Mouse (Mus musculus): ENCODE data around the gene Atxn2.

Atxn2 gene

DNA sequence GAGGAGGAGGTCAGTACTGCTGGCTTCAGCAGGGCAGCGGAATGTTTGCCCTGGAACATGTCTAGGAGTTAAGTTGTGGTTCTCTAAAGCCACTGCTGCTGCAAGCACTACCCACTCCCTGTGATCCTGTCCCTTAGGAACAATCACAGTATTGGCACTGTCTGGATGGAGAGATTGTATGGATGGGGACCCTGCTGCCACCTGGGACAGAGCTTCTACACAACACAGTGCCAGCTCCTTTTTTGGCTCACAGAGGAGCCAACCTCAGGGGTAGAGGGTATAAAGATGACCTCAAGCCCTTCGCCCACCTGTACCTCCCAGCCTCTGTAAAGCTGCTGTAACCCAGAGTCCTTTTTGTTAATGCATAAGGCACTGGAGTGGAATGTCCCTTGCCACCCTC, 105.5 kb downstream of the Atxn2 start:
- DNase-seq (ENCODE audit: low spot score): no peak

DNA sequence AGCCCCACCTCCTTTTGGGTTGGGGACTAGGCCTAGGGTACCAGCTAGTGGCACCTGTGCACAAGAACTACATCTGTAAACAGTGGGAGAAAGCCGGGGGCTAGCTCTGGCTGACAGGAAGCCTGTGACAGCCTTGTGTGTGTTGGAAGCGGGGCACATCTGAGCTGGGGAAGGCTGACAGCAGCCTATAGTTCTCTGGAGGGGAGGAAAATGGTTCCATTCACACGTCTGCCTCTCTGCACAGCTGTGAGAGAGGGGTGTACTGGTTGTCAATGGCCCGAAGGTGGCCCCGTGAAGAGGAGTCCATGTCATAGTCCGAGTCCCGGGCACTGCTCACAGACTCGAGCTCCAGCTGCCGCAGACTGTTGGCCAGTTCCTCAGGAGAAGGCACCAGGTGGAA, 106.4 kb downstream of the Atxn2 start:
- no peak for DNase-seq (ENCODE audit: low spot score)

DNA sequence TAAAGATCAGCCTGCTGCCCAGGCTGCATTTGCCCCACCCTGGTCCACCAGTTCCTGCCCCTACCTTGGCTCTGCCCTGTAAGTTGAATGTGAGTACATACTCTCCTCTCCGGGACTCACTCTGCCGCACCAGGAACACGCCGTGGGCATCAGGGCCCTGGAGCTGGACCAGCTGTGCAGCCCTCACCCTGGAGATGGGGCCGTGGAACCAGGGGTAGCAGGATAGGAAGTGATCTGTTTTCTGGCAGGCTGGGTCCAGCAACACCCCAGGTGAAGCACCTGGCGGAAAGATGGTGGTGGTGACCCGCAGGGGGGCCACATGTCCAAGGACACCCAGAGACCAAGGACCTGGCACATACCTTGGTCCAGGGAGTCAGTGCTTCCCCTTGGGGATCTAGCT, 107.3 kb downstream of the Atxn2 start:
- no peak for DNase-seq (ENCODE audit: low spot score)

DNA sequence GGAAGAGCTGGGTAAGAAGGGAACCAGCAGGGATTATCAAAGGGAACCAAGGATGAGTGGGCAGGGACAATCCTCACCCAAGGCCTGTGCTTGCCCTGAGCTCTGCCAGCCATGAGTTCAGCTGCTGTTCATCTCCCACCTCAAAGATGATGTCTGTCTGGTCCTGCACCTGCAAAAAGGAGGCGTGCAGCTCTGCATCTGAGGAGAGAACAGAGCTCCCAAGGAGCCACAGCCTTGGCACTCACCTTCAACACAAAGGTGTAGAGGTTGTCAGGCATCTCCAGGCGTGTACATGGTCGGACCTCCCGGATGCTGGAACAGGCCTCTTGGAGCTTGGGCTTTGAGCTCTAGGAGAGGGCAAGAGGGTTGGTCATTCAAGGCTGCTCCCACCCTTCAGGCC, 107.7 kb downstream of the Atxn2 start:
- no peak for DNase-seq (ENCODE audit: low spot score)

DNA sequence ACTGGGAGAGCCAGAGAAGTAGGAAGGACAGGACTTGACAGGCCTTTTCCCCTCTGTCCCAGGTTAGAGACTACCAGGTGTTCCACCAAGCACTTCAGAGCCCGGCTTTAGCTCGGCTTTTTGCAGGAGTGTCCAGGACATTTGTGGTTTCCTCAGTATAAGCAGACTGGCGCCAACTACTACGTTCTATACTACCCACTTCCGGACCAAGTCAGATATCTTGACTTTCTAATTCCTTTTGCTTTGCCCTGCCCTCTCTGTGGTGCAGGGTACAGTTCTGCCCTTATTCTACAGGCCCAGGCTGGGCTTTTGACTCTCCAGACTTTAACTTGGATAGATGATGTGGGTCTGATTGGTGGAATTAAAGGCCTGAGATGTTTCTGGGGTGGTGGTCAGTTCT, 108.4 kb downstream of the Atxn2 start:
- no peak for DNase-seq (ENCODE audit: low spot score)

DNA sequence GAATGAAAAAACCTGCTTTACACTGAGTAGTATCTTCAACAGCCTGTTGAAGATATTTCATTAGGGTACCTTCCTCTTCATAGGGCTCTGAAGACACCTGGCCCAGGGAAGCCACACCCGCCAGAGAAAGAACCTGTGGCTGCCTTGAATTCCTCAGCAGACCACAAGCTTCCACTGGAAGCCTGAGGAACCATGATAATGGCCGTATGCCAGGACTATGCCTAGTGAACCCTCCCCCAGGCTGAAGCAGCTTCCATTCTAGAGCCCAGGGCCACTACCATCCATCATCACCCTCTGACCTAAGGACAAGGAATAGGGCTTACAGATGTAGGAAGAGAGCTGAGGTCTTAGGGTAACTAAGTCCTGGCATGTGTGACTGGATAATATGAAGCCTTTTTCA, 109.0 kb downstream of the Atxn2 start:
- no peak for DNase-seq (ENCODE audit: low spot score)

DNA sequence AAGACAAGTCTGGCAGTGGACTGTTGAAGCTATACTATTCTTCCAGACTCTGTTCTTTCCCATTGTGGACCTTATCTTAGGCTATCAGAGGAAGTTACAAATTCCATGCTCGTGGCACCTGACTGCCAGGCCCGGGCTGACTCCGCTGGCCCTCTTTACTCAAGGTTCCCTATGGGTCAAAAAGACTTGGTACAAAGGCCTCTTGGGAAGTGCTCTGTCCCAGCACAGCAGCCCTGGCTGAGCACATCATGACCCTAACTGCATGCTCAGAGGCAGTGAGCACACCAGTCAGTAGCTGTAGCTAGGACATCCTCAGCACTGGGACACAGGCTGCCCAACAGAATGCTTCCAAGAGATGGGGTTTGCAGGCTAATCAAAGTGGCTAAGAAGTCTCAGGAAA, 109.5 kb downstream of the Atxn2 start:
- DNase-seq (ENCODE audit: low spot score): no peak

DNA sequence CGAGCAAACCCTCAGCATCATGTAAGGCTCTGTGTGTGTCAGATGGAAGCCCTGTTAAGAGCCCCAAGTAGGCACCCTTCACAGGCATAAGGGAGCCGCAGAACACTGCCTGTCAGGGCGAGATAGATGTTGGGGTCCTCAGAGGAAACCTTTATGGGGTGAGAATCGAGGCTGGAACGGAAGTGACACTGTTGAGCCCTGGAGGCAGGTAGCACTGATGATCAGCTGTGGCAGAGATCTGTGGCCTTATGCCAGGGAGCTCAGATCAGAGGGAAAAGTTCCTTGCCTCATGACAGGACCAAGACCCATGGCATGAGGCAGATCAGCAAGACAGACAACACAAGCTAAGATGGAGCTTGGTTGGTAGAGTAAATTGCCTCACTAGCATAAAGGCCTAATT, 110.0 kb downstream of the Atxn2 start:
- DNase-seq (ENCODE audit: low spot score): no peak

DNA sequence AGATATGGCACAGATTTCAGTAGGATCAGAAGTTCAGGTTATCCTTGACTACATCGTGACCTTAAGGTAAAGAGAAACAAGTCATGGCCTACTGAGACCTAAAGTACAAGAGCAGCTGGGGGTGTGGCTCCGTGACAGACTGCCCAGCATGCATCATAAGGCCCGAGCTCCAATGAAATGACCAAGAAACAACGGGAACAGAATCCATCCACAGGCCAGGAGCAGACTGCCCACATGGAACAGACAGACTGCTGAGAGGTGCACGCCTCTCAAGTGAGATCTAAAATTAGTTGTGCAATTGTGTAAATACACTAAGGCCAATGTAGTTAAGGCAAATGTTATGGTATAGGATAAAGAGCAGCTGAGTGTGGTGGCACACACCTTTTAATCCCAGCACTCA, 110.4 kb downstream of the Atxn2 start:
- no peak for DNase-seq (ENCODE audit: low spot score)

DNA sequence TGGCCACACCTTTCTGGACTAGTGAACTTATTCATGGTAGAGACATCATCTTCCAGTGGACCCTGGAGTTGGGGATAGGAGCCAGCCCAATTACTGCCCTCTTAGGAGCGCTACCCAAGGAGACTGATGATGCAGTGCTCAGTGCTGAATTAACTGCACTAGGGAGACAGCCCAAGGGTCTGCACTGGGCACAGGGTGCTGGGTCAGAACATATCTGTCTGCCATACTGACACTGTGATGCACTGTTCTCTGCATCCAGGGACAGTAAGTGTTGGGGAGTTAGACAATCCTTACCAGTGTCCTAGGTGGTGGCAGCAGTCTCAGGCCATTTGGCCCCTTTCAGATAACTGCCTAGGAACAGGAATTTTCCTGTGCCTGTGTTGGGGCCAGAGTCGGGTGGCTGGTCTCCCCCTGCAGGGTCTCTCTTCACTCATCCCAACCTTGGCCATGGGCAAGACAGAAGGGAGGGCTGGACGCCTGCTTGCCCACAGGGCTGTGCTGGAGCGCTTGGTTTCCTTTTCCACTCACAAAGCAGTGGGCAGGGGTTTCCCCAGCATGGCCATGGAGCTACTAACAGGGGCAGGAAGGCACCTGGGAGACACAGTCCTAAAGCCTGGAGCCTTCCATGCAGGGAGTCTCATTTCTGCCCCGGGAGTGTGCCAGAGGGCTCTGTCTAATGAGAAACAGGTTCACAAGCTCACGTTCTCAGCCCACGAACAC, 111.8 kb downstream of the Atxn2 start:
- peak; percentile 32 for DNase-seq (ENCODE audit: low spot score)

DNA sequence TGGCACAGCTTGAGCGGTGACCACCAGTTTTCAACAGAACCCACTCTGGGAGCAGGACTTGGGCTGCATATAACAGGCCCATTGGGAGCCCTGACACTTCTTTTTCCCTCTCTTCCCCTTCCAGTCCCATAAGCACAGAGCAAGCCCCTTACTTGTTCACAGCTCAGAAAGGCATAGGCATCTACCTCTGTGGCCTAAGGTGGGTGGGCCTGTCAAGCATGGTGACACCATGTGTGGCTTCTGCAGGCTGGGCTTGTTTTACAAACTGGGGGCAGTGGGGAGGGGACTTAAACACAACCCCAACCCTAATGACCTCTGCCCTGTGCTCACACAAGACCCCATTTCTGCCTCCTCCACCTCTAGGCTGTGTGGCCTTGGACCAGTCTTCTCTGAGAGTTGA, 112.5 kb downstream of the Atxn2 start:
- no peak for DNase-seq (ENCODE audit: low spot score)

DNA sequence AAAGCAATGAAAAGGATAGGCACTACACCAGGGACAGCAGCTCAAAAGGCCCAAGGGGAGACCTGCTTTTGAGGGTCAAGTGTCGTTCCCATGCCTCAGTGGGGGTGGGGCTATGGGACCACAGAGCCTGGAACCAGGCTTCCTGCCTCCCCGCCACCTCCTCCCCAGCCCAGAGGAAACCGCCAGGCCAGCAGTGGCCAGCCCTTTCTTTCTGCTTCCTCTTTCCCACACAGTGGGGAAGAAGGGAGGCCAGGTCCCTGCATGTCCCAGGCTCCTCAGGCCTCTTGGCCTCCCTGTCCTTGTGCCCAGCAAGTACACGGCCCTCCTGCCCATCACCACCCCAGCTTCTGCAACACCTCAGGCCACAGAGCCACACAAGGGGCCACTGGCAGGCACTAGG, 113.0 kb downstream of the Atxn2 start:
- no peak for DNase-seq (ENCODE audit: low spot score)

DNA sequence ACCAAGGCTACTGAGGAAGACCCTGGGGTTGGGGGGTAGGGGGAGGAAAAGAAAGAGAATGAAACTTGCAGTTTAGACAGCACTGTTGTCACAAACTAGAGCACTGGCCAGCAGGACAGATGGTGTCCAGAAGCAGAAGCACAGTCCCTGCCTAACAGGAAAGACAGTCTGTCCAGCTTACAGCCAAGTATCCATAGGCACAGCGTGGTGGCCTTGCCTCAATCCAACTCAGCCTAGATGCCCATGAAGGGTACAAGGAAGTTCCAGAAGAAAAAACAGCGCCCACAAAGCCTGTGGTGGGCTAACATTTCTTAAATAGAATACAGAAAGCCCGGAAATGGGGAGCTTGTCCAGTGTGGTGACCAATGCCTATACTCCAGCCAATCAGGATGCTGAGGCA, 114.5 kb downstream of the Atxn2 start:
- DNase-seq (ENCODE audit: low spot score): no peak

DNA sequence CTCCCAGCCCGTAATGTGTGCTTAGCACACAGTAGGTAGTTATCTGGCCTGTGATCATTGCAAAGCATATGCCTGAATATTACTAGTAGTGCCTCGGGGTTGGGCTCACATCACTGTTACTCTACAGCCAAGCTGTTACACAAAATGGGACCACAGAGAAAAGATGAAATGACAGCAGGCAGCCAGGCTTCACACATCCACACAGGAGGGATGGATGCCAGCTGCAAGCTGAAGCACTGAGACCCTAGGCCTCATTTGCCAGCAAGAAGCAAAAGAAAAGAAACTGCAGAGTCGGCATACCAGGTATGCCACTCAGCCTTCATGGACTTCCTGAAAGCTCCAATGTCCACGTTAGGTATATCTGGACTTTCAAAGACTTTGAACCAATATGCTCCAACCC, 116.7 kb downstream of the Atxn2 start:
- no peak for DNase-seq (ENCODE audit: low spot score)

DNA sequence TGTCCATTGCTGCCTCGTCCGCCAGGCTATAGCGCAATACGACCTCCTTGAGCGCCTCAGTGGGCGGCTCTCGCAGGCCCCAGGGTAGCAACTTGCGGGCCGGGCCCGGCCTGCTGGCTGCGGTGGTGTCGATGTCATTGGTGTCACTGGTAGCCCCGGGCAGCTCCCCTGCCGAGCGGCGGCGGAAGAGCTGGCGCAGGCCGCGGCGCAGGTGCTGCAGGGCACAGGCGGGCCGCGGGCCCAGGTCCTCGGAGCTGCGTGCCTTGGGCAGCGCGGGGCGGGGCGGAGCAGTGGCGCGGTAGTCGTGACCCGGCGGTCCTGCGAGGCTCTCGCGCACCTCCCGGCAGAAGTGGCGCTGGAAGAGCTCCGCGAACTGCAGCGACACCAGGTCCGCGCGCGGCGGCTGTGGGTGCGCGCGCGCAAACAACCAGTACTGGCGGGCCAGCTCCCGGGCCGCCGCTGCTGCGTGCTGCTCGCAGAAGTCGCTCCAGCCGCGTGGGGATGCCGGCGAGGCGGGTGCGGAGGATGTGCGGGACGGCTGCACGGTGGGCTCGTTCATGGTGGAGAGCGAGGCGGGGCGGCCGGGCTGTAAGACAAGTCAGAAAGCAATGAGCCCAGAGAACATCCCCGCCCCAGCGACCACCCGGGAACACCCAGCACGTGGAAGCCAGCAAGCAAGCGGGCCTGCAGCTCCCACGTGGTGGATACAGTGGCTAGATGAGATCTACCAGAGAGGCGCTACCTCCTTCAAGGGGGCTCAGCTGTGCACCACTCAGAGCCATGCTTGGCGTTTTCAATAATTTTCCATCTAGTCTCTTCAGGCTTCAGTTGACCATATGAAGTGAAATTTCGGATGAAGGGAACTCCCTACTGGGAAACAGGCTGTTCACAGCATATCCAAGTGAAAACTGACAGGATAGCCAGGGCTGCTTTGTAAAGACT, 117.6 kb downstream of the Atxn2 start:
- DNase-seq (ENCODE audit: low spot score): no peak

DNA sequence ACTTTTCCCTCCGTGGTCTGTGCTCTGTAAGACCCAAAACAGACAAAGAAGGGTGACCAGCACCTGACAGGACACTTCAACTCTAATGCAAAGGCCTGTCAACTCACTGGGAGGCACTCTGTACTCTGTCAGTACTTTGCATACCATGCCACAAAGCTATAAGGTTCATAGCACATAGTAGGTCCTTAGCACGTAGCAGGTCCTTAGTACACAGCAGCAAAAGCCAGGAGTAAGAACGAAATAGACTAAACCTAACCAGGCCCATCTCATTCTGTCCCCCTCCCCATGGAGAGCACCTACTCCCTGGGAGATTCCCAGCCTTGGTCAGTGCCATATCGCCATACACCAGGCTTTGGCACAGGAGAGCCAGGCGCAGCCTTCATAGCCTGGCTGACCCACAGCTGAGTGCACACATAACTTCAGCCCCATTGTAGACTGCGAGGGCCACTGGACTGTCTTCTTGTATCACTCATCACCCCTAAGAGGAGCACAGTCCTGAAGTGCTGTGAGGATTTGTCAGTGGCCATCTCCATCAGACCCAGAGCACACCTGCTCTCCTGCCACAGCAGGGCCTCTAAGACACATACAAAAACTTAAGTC, 120.0 kb downstream of the Atxn2 start:
- DNase-seq (ENCODE audit: low spot score): no peak

DNA sequence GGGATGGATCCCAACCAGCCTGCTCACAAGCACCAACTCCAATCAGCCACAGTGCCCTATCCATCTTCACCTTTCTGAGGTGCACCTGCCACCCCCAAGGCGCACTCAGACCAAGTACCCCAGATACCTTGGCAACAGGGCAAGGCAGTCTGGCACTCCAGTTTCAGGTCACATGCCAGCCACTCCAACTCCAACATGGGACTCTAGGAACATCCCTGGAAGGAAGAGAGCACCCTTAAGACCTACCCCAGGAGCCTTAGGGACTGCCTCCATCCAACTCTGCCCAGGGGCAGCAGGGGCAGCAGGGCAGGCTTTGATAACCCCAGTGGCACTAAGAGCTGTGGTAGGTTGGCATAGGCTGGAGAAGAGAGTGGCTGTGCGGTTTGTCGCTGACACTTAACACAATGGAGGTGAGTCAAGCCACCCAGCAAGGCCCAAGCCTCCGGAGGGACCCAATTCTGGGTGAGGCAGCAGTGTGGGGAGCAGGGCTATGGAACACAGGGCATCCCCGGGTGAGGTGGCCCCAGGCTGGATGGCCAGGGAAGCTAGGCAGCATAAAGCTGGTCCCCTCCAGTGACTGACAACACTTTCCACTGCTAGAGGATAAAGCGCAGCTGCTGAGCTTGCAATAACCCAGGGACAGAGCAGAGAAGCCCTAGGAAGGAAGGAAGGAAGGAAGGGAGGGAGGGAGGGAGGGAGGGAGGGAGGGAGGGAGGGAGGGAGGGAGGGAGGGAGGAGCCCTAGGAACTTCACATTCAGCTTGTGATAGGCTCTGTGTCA, 121.4 kb downstream of the Atxn2 start:
- DNase-seq (ENCODE audit: low spot score): no peak

DNA sequence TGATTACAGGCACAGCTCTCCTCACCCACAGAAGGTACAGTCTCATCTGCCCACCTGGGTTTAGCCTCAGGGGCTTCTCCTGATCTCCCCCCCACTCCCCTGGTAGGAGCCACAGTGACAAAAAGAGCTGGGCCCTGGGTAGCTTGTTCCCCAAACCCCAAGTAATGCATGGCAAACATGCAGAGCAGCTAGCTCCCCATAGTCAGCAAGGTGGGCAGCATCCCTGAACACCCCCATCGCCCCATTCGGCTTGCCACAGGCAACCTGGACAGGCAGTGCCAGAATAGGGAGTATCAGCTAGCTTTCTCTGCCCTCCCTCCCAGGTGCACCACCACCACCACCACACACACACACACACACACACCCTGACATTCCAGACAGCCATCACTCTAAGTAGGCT, 122.0 kb downstream of the Atxn2 start:
- DNase-seq (ENCODE audit: low spot score): no peak

DNA sequence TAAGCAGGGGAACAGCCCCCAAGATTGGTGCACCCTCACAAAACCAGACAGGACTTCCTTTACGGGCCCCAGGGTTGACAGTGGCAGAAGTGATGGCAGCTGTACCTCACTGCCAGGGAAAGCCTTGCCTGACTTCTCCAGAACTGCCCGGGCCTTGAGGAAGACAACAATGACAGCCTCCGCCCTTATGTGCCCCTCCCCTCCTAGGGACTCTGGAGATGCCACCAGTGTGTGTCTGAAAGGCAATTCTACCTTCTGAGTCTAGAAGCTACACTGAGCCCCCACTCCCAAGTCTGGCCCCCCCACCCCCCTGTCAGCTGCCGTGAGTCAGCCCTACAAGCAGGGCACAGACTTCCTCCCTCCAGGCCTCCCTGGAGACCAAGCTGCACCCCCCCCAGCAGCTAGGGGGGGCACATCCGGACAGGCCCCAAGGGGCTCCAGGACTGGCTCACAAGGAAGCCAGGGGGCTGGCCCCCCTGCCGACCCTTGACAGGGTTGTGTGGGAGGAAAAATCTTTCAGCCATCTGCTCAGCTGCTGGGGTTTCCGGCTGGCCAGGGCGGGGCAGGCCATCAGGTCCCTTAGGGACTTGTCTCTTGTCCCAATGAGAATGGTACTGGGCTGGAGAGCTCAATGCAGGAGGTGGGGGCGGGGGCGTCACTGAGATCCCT, 122.6 kb downstream of the Atxn2 start:
- DNase-seq (ENCODE audit: low spot score): no peak

DNA sequence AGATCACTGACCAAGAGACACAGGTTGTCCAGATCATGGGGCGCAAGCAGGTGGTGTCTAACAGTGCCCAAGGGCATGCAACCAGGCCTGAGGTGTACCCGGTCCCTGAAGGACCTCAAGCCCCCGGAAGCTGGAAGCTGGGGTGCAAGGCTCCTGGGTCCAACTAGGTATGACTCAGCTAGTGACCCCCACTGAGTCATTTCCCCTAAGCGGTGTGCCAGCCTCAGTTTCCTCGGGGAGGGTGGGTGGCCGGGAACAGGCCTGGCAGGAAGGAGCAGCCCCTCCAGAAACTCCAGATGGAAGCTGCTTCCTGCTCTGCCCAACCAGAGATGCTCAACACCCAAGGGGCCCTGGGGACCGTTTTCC, 123.1 kb downstream of the Atxn2 start:
- DNase-seq (ENCODE audit: low spot score): no peak

DNA sequence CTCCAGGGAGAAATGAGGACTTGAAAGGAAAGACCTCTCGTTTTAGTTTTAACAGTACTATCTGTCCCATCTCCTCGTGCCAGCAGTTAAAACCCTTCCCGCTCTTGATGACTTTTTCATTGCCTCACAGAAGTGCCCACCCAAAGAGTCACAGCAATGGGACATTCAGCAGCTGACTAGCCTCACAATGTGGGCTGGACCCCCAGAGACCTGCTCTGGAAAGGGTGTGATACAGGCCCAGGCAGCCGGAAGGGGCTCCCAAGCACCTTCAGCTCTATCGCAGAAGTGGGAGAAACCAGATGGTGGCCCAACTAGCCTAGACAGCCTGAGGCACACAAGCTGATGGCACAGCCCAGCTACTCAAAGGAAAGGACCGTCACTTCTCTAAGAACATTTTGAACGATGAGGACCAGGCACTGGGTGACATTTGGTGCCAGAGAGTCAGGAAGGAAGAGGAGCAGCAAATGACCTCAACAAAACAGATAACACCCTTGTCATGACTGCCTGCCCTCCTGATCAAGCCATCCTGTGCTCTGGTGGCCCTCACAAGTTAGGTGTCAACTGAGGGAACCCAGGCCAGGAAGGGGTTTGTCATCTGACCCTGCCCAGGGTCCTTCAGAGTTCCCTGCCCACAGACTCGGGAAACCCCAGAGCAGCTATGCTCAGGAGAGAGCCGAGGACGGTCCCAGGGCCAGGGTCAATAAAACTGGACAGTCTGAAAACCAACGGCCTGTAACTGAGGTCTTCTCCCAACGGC, 124.0 kb downstream of the Atxn2 start:
- no peak for DNase-seq (ENCODE audit: low spot score)

All from adipocyte (in vitro differentiated cells).